Mouse (Mus musculus) lung, embryonic 15.5 days (tissue): Measurements from ENCODE around the gene Rxra. TPM values are rescaled to one million over a fixed set of nuclear protein-coding genes. Genes with fewer than 3 reads are reported as not detected.

ENCODE experiments used
- ATAC-seq: fragments of 200-750 bp; cut with Nextera tagmentation; 2 replicates; pipeline ENCODE4 v1.8.0; 2017; ENCODE audit warnings: moderate number of reproducible peaks, borderline replicate concordance; ENCODE audit not compliant: low FRiP score, low TSS enrichment; ENCODE audit errors: extremely low read depth
- H3K27ac ChIP-seq: fragments of 300-500 bp; sonication (generic); 2 replicates; pipeline ENCODE4 v1.5.1; 2015; ENCODE audit warnings: moderate library complexity, mild to moderate bottlenecking, inconsistent platforms
- H3K27me3 ChIP-seq: fragments of 300-500 bp; sonication (generic); 2 replicates; pipeline ENCODE4 v1.6.1; 2015; ENCODE audit warnings: inconsistent platforms
- H3K36me3 ChIP-seq: fragments of 300-500 bp; sonication (generic); 2 replicates; pipeline ENCODE4 v1.6.1; 2015; ENCODE audit warnings: inconsistent platforms
- H3K4me1 ChIP-seq: fragments of 300-500 bp; sonication (generic); 2 replicates; pipeline ENCODE4 v1.6.1; 2015; ENCODE audit warnings: inconsistent platforms
- H3K4me2 ChIP-seq: fragments of 300-500 bp; sonication (generic); 2 replicates; pipeline ENCODE4 v1.6.1; 2015; ENCODE audit warnings: inconsistent platforms, mild to moderate bottlenecking, moderate library complexity
- H3K4me3 ChIP-seq: fragments of 300-500 bp; sonication (generic); 2 replicates; pipeline ENCODE4 v1.5.1; 2015; ENCODE audit warnings: mild to moderate bottlenecking, inconsistent platforms
- H3K9ac ChIP-seq: fragments of 300-500 bp; sonication (generic); 2 replicates; pipeline ENCODE4 v1.6.1; 2015; ENCODE audit warnings: inconsistent platforms
- H3K9me3 ChIP-seq: fragments of 300-500 bp; sonication (generic); 2 replicates; pipeline ENCODE4 v1.6.1; 2016; ENCODE audit warnings: inconsistent platforms
- WGBS: fragments of 180-500 bp; shearing (Covaris S2); methylation state at CpG from one replicate; pipeline ENCODE4 v1.1.7; 2015; 5-methylcytosine and 5-hydroxymethylcytosine counted together
- polyA plus RNA-seq: library from polyadenylated mRNA; unstranded; fragments of >200 nt; fragmentation: Nextera tagmentation; extraction: Ambion mirVana; gene quantifications from 2 replicates; pipeline ENCODE4 v1.2.1, GENCODE M21; 2015

The Rxra gene
- polyA plus RNA-seq, 1 experiment from 2014 or later = 13.5 TPM

- Histone ChIP-seq H3K9ac (peak overlapping the region; percentile 98), H3K4me1 (peaks cover 65% of the 10 kb centered on the region), H3K4me3 (peak overlapping the region; percentile 93), H3K27me3 (no peaks in the 10 kb centered on the region), H3K9me3 (no peaks in the 10 kb centered on the region), H3K4me2 (peak overlapping the region; percentile 96), H3K36me3 (no peaks in the 10 kb centered on the region), H3K27ac (peak overlapping the region; percentile 99)
- peak; percentile 55 for ATAC-seq
- WGBS = under 1% methylated on average over 39 of the region's 106 CpGs
Observed at GRCm38 (mm10) chr2:27676478-27677325, 462 bp downstream of the Rxra start.

GRCm38 (mm10) chr2:27677411-27678310 is 1.4 kb downstream of the Rxra start:
- H3K4me3 ChIP-seq = peak overlapping the region; percentile 93
- H3K27me3 ChIP-seq = no peaks in the 10 kb centered on the region
- H3K9me3 ChIP-seq = no peaks in the 10 kb centered on the region
- H3K4me1 ChIP-seq = peaks cover 65% of the 10 kb centered on the region
- under 1% methylated on average over 55 of the region's 77 CpGs for WGBS
- peak overlapping the region; percentile 98 for H3K9ac ChIP-seq
- ATAC-seq = 0 out of 2 replicates have a peak, but pooled peaks have one; percentile 10
- peak overlapping the region; percentile 98 for H3K27ac ChIP-seq
- H3K36me3 ChIP-seq = no peaks in the 10 kb centered on the region
- peak overlapping the region; percentile 89 for H3K4me2 ChIP-seq

- Histone ChIP-seq H3K4me1 (peaks cover 71% of the 10 kb centered on the region), H3K4me2 (peak overlapping the region; percentile 89), H3K27ac (peak overlapping the region; percentile 98), H3K9ac (peak overlapping the region; percentile 98), H3K4me3 (peak overlapping the region; percentile 93), H3K27me3 (no peaks in the 10 kb centered on the region), H3K9me3 (no peaks in the 10 kb centered on the region), H3K36me3 (no peaks in the 10 kb centered on the region)
- 26% methylated on average over 4 of the region's 4 CpGs for WGBS
- no peak for ATAC-seq
Observed at GRCm38 (mm10) chr2:27678331-27678730, 2.1 kb downstream of the Rxra start.

GRCm38 (mm10) chr2:27678836-27679480 is 2.7 kb downstream of the Rxra start:
- H3K27ac ChIP-seq = peak overlapping the region; percentile 98
- H3K4me2 ChIP-seq = peak overlapping the region; percentile 89
- peak overlapping the region; percentile 98; the same call in 1 of the 2 replicates for H3K9ac ChIP-seq
- 24% methylated on average over 7 of the region's 7 CpGs for WGBS
- H3K4me3 ChIP-seq = peak overlapping the region; percentile 93
- H3K36me3 ChIP-seq = no peaks in the 10 kb centered on the region
- H3K4me1 ChIP-seq = peaks cover 74% of the 10 kb centered on the region
- no peaks in the 10 kb centered on the region for H3K9me3 ChIP-seq
- H3K27me3 ChIP-seq = no peaks in the 10 kb centered on the region
- no peak for ATAC-seq

GRCm38 (mm10) chr2:27679621-27680025 is 3.4 kb downstream of the Rxra start:
- Histone ChIP-seq H3K4me2 (peak overlapping the region; percentile 89), H3K4me3 (peak overlapping the region; percentile 93; the same call in 1 of the 2 replicates), H3K9me3 (no peaks in the 10 kb centered on the region), H3K4me1 (peaks cover 79% of the 10 kb centered on the region), H3K27me3 (no peaks in the 10 kb centered on the region), H3K27ac (peak overlapping the region; percentile 98), H3K9ac (peak overlapping the region; percentile 98; the same call in 1 of the 2 replicates), H3K36me3 (no peaks in the 10 kb centered on the region)
- 14% methylated on average over 3 of the region's 3 CpGs for WGBS
- no peak for ATAC-seq

GRCm38 (mm10) chr2:27680058-27680457 is 3.8 kb downstream of the Rxra start:
- 44% methylated on average over 6 of the region's 6 CpGs for WGBS
- Histone ChIP-seq H3K4me3 (no peak overlapping the region), H3K9ac (peak overlapping the region; percentile 98; the same call in 1 of the 2 replicates), H3K27ac (peak overlapping the region; percentile 98), H3K36me3 (no peaks in the 10 kb centered on the region), H3K27me3 (no peaks in the 10 kb centered on the region), H3K9me3 (no peaks in the 10 kb centered on the region), H3K4me2 (peak overlapping the region; percentile 89), H3K4me1 (peaks cover 79% of the 10 kb centered on the region)
- peak; percentile 29; the same call in 1 of the 2 replicates for ATAC-seq

- ATAC-seq = no peak
- H3K36me3 ChIP-seq = no peaks in the 10 kb centered on the region
- peaks cover 76% of the 10 kb centered on the region for H3K4me1 ChIP-seq
- WGBS = 69% methylated on average over 4 of the region's 4 CpGs
- H3K9ac ChIP-seq = no peak overlapping the region
- no peak overlapping the region for H3K4me3 ChIP-seq
- H3K9me3 ChIP-seq = no peaks in the 10 kb centered on the region
- peak overlapping the region; percentile 89; the same call in 1 of the 2 replicates for H3K4me2 ChIP-seq
- no peaks in the 10 kb centered on the region for H3K27me3 ChIP-seq
- 0 out of 2 replicates have a peak overlapping the region, but pooled peaks have one; percentile 98 for H3K27ac ChIP-seq
Observed at GRCm38 (mm10) chr2:27680595-27680994, 4.4 kb downstream of the Rxra start.

GRCm38 (mm10) chr2:27681426-27681825 is 5.2 kb downstream of the Rxra start:
- Histone ChIP-seq H3K27me3 (no peaks in the 10 kb centered on the region), H3K4me2 (no peak overlapping the region), H3K36me3 (no peaks in the 10 kb centered on the region), H3K9ac (no peak overlapping the region), H3K4me1 (peaks cover 74% of the 10 kb centered on the region), H3K4me3 (no peak overlapping the region), H3K27ac (no peak overlapping the region), H3K9me3 (no peaks in the 10 kb centered on the region)
- 82% methylated on average over 4 of the region's 4 CpGs for WGBS
- ATAC-seq = no peak

GRCm38 (mm10) chr2:27682096-27682495 is 5.9 kb downstream of the Rxra start:
- 58% methylated on average over 5 of the region's 5 CpGs for WGBS
- H3K4me2 ChIP-seq = no peak overlapping the region
- H3K9ac ChIP-seq = no peak overlapping the region
- H3K36me3 ChIP-seq = no peaks in the 10 kb centered on the region
- H3K9me3 ChIP-seq = no peaks in the 10 kb centered on the region
- no peak overlapping the region for H3K27ac ChIP-seq
- H3K4me1 ChIP-seq = peaks cover 79% of the 10 kb centered on the region
- H3K4me3 ChIP-seq = no peak overlapping the region
- ATAC-seq = no peak
- H3K27me3 ChIP-seq = no peaks in the 10 kb centered on the region

- no peak overlapping the region for H3K4me3 ChIP-seq
- no peak overlapping the region for H3K4me2 ChIP-seq
- no peaks in the 10 kb centered on the region for H3K36me3 ChIP-seq
- no peak overlapping the region for H3K27ac ChIP-seq
- no peaks in the 10 kb centered on the region for H3K9me3 ChIP-seq
- H3K4me1 ChIP-seq = peaks cover 83% of the 10 kb centered on the region
- no peak for ATAC-seq
- H3K27me3 ChIP-seq = no peaks in the 10 kb centered on the region
- WGBS = 63% methylated on average over 11 of the region's 11 CpGs
- H3K9ac ChIP-seq = no peak overlapping the region
Observed at GRCm38 (mm10) chr2:27684017-27684657, 7.9 kb downstream of the Rxra start.

- Histone ChIP-seq H3K27ac (no peak overlapping the region), H3K27me3 (no peaks in the 10 kb centered on the region), H3K9ac (no peak overlapping the region), H3K4me3 (no peak overlapping the region), H3K4me2 (no peak overlapping the region), H3K9me3 (no peaks in the 10 kb centered on the region), H3K36me3 (no peaks in the 10 kb centered on the region), H3K4me1 (peaks cover 81% of the 10 kb centered on the region)
- ATAC-seq = no peak
- 80% methylated on average over 4 of the region's 4 CpGs for WGBS
Observed at GRCm38 (mm10) chr2:27685917-27686316, 9.7 kb downstream of the Rxra start.
